Mouse (Mus musculus) urinary bladder, adult 18-20 months (tissue): ENCODE measurements around the gene Efhd2.

Experiments used
- DNase-seq, 2 experiments: peaks; one replicate each; pipeline ENCODE4 v3.0.0; 2022; ENCODE audit warnings: low spot score in 2 of 2, mixed read lengths in 2 of 2

Efhd2 gene

GRCm38 (mm10) chr4:141881289-141881914, 6.7 kb upstream of the Efhd2 start:
- no peak for DNase-seq

GRCm38 (mm10) chr4:141879875-141880274, 5.2 kb upstream of the Efhd2 start:
- DNase-seq, result no peak

GRCm38 (mm10) chr4:141879074-141879473, 4.4 kb upstream of the Efhd2 start:
- no peak for DNase-seq

- DNase-seq, result no peak
These were observed 3.9 kb upstream of the Efhd2 start for GRCm38 (mm10) chr4:141878621-141879020.

- DNase-seq, result no peak
These were observed 875 bp upstream of the Efhd2 start for GRCm38 (mm10) chr4:141875481-141876108.

GRCm38 (mm10) chr4:141874111-141874600, 564 bp downstream of the Efhd2 start:
- DNase-seq, result no peak

- no peak for DNase-seq
These were observed 1.7 kb downstream of the Efhd2 start for GRCm38 (mm10) chr4:141872977-141873376.

GRCm38 (mm10) chr4:141871909-141872308, 2.8 kb downstream of the Efhd2 start:
- DNase-seq, result no peak

GRCm38 (mm10) chr4:141871333-141871725, 3.4 kb downstream of the Efhd2 start:
- no peak for DNase-seq

GRCm38 (mm10) chr4:141870666-141871332, 3.9 kb downstream of the Efhd2 start:
- peak in 1 of 2 experiments; percentile 54 for DNase-seq

GRCm38 (mm10) chr4:141869436-141870215, 5.1 kb downstream of the Efhd2 start:
- DNase-seq, result no peak

- no peak for DNase-seq
These were observed 6.7 kb downstream of the Efhd2 start for GRCm38 (mm10) chr4:141868051-141868450.

GRCm38 (mm10) chr4:141867498-141867897, 7.2 kb downstream of the Efhd2 start:
- no peak for DNase-seq

- no peak for DNase-seq
These were observed 7.7 kb downstream of the Efhd2 start for GRCm38 (mm10) chr4:141866933-141867490.

- no peak for DNase-seq
These were observed 9.1 kb downstream of the Efhd2 start for GRCm38 (mm10) chr4:141865600-141865999.

- DNase-seq, result no peak
These were observed 9.7 kb downstream of the Efhd2 start for GRCm38 (mm10) chr4:141865006-141865405.

GRCm38 (mm10) chr4:141864506-141864905, 10.2 kb downstream of the Efhd2 start:
- no peak for DNase-seq

- DNase-seq, result no peak
These were observed 10.9 kb downstream of the Efhd2 start for GRCm38 (mm10) chr4:141863726-141864280.

GRCm38 (mm10) chr4:141862867-141863266, 11.9 kb downstream of the Efhd2 start:
- DNase-seq, result no peak

GRCm38 (mm10) chr4:141861591-141862295, 13.0 kb downstream of the Efhd2 start:
- no peak for DNase-seq
